Mouse (Mus musculus): ENCODE results near the gene Setx. TPM values are rescaled to one million over a fixed set of nuclear protein-coding genes. Genes with fewer than 3 reads are reported as not detected.

Setx gene
- total RNA-seq, 4 experiments from 2014 or later: 35.8 to 58.6 (median 48.4) TPM

DNA sequence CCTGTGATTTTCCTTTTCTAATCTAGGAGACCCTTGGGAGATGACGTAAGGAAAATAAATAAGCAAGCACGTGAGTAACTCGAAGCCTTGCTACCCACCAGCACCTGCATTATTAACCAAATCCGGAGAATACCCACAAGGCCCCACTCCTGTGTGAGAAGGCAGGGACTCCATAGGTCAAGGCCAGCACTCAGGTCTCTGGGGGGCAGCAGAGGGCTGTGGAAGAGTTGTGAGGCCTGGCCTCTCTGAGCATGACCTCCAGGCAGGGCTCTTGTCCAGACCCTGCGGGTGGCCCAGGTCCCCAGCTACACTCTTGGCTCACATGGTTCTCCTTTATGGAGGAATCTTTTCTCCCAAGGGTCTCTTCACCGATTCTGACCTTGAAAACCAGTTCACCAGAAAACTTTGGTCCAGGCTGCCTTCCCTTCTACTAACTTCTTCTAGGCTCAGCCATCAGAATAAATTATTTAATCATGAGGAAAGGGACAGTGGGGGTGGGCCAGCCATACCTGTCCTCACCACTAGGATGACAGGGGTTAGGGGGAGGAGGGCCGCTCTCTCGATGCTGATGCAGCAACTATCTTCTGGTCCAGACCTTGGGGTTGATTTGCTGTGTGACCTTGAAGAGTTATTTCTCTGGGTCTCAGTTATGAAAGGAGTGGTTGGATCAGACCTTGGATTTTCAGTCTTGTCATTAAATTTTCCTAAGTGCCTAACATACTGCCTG is 92.5 kb downstream of the Setx start:
- no peak for DNase-seq (ENCODE audit: low spot score in 2 of 2)

DNA sequence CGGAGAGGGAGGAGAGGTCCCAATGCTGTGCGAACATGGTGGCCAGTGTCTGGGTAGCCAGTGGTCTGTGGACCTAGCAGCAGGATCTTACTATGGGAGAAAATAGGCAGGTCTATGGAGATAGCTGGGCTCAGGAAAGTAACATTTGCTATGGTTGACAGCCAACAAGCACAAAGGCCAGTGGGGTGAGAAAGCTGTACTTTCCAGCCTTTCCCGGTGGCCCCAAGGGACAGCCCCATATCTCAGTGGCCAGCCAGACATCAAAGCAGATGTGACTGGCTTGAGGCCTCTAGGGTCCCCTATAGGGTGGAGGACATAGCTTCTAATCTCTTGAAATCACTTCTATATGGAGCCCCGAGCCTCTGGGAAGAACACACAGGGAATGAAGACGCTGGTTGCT is 93.1 kb downstream of the Setx start:
- DNase-seq (ENCODE audit: low spot score in 2 of 2): no peak

DNA sequence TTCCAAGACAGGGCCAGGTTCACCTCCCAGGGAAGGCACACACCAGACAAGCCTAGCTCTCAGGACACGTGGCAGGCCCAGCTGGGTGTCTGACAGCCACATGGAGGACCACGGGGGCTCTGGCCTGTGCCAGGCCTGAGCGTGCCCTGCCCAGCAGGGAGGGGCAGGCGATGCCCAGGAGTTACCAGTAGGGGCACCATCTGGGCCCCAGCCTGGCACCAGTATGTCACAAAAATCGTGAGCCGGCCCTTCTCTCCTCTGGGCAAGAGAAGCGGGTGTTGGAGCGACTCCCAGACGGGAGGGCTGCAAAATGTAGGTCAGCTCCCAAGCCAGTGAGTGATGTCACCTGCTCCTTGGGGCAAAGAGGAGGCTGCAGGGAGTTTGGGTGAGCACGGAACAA is 93.9 kb downstream of the Setx start:
- peak; percentile 34 to 80 for DNase-seq (ENCODE audit: low spot score in 2 of 2)

DNA sequence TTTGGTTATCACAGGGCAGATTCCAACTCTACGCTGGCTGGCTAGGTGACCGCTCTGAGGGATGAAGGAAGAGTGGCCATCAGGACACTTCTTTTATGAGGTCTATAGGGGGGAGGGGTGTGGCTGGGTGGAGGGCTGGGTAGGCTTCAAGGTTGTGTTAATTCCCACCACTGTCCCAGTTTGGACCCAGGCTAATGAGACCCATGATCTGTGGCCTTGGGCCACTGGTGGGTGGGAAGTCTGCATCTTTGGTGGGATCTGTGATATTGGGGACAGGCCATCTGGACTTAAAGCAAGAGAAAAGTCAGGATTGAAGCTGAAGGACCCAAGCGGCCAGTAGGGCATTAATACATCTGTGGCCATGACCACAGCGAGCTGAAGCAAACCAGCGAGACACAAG is 94.8 kb downstream of the Setx start:
- DNase-seq (ENCODE audit: low spot score in 2 of 2): no peak

DNA sequence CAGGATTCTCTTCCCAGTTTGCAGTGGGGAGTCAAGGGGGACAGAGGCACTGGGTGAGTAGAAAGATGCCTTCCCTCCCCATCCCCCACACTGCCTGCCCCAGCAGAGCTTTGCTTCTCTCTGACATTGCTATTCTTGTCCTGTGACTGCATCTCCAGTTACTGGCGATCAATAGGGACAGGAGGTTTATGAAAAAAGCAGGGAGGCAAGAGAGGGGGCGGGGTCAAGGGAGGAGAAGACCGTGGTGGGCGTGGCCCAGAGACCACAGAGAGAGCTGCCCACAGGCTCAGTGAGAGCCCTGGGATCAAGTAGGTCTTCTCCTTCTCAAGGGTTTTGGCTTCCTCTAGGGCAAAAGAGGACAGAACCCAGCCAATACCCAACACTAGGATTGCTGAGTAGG is 98.3 kb downstream of the Setx start:
- no peak for DNase-seq (ENCODE audit: low spot score in 2 of 2)

DNA sequence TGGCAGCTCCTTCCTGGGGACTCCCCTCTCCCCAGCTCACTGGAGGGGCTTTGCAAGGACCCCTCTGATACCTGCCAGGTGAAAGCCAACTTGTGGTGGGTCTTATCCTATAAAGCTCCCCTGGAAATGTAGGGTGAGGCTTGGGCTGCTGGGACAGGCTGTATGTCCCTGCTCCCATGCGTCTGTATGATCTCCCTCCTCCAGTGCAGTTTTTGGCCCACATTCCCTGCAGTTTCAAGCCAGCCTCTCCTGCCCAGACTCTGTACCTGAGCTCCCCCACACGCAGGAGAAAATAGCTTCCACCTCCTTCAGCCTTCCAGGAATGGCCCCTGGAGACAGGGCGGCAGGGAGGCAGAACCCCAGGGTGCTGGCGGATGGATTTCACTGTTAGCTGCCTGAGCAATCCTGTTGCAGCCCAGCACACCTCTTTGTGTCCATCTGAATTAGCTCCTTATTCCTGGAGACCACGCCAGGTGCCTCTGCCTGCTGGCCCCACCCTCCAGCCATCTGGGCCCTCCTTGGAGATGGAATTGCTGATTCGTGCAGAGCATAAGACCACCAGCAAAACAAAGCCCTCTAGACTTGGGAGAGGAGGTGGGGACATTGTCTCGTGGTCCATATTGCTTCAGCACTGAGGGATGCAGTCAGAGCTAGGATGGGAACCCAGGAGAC is 99.7 kb downstream of the Setx start:
- no peak for DNase-seq (ENCODE audit: low spot score in 2 of 2)

DNA sequence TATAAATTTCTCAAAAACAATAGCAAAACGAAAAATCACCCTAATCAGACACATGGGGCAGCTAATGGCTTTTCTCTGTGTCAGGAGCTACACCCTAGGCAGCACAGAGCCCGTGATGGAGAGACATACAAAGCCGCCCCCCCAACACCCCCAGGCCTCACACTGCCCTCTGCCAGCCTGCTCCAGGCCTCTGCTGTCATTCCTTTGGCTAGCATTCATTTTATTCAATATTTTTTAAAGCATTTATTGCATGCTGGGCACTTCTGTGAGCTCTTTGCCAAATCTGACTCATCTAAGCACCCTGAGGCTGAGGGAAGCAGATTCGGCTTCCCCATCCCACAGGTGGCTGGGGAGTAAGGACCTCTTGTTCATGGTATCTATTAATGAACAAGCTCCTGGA is 102.7 kb downstream of the Setx start:
- DNase-seq (ENCODE audit: low spot score in 2 of 2): no peak

DNA sequence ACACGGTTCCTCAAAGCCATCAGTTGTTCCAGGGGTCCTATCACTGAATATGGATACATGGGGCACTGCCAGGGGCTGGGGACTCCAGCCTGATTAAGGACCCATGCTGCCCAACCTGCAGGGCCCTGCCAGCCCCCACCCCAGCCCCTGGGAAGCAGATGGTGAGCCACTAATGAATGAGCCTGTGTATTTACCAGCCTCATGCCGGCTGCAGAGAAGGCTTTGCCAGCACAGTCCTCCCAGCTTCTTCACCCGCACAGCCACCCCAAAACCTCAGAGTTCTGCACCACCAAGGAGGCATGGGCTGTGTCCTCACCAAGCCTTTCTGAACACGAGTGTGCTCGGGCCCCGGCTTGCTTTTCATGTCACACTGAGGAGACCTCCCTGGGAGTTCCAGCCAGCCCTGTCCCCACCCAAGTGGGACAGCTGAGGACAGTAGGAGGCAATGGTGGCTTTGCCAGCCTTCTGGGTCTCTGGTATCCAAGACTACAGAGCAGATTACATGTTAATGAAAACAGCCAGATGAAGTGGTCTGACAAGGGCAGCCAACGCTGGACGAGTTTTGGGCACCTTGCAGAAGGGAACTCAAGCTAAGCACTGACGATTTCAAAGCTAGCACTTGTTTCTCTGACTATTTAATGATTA is 106.3 kb downstream of the Setx start:
- no peak for DNase-seq (ENCODE audit: low spot score in 2 of 2)

Other genes with a start within 250 kb of the Setx start
- under 1 TPM in 2 of 4 experiments, not detected in 2; 0.14 to 0.55 TPM for gene Barhl1, start 207.5 kb upstream of the Setx start, total RNA-seq (2022)
- 1 to 10 TPM in 1 of 4 experiments, under 1 TPM in 3; 0.25 to 1.1 (median 0.48) TPM for gene Cfap77, start 69.1 kb upstream of the Setx start, total RNA-seq (2022)
- 10 to 100 TPM in 2 of 4 experiments, 1 to 10 TPM in 2; 9.6 to 13.4 (median 10.2) TPM for gene Ttf1, start 63.9 kb upstream of the Setx start, total RNA-seq (2022)
- gene Ntng2, start 128.8 kb downstream of the Setx start, total RNA-seq (2022): 10 to 100 TPM; 71.9 to 82.7 (median 78.9) TPM
- 10 to 100 TPM; 37.8 to 44.4 (median 40.5) TPM for gene Med27, start 222.6 kb downstream of the Setx start, total RNA-seq (2022)

Measured in left cerebral cortex, adult 8-10 months (tissue).